Mouse (Mus musculus): ENCODE data around the gene Dhx35.

Gene Dhx35

GRCm38 (mm10) chr2:158815686-158816085 lies 21.1 kb downstream of the Dhx35 start:
- DNase-seq, result no peak

- no peak for DNase-seq
Measured at GRCm38 (mm10) chr2:158816239-158816638, 21.6 kb downstream of the Dhx35 start.

GRCm38 (mm10) chr2:158817708-158818107 lies 23.1 kb downstream of the Dhx35 start:
- no peak for DNase-seq

DNA sequence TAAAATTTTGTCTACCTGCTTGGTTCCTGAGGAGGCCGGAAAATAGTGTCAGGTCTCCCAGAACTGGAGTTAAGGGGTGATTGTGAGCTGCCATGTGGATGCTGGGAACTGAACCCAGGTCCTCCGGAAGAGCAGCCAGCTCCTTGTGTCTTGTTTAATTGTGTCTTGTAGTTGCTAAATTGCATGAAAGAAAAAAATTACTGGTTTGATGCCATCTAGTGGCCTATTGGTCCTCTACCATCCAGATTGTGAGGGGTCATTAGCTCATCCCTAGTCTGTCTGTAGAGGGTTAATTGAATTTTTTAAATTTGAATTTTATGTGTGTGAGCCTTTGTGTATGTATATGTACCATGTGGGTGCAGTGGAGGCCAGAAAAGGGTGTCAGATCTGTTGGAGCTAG lies 33.5 kb downstream of the Dhx35 start:
- DNase-seq, result no peak

DNA sequence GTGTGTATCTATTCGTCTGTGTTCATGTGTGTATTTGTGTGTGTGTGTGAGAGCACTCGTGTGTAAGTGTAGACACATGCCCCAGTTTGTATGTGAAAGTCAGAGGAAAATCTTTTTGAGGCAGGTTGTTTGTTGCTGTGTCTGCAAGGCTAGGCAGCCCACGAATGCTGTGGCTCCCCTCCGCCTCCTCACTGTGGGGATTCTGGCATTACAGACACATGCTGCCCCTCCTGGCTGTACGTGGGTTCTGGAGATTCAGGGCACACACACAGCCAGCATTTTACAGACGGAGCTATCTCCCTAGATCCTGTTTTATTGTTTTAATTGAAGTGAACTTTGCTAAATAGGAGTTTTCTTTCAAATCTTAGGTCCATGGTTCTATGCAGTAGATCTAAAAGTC lies 35.1 kb downstream of the Dhx35 start:
- no peak for DNase-seq

- DNase-seq, result no peak
Measured at GRCm38 (mm10) chr2:158833221-158833620, 38.6 kb downstream of the Dhx35 start.

DNA sequence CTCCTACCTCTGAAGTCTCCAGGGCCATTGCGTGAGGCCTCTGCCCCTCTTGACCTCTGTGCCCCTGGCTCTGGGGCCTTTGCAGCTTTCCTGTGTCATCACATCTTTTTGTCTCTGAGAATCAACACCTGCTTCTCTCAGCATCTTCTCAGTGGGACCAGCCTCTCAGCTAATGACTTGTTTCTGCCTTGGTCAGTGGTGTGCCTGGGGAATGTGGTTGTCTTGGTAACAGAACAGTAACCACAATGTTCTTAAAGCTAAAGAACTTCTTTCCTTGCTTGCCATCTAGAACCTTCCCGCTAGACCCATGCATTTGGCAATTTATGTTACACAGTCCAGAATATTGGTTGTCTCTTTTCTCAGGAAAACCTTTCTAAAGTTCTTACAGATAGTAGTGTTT lies 39.0 kb downstream of the Dhx35 start:
- no peak for DNase-seq

GRCm38 (mm10) chr2:158843287-158843686 lies 48.7 kb downstream of the Dhx35 start:
- DNase-seq, result no peak

- DNase-seq, result no peak
Measured at GRCm38 (mm10) chr2:158845031-158845430, 50.4 kb downstream of the Dhx35 start.

- DNase-seq, result no peak
Measured at GRCm38 (mm10) chr2:158846208-158846607, 51.6 kb downstream of the Dhx35 start.

DNA sequence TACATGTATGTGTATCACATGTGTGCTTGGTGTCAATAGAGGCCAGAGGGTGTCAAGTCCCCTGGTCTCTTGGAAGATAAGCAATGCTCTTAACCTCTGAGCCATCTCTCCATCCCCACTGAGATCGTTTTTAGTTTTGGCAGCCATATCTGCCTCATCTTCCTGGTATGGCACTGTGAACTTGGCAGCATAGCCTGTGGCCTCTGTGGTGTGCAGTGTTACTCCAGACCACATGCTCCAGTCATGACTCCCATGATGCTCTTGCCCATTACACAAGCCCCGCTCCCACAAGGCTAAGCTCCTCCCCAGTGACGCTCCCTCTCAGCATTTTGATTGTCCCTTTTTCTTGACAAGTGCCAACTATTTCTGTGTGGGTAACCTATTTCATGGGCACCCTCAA lies 53.4 kb downstream of the Dhx35 start:
- no peak for DNase-seq

GRCm38 (mm10) chr2:158849416-158849815 lies 54.8 kb downstream of the Dhx35 start:
- DNase-seq, result no peak

DNA sequence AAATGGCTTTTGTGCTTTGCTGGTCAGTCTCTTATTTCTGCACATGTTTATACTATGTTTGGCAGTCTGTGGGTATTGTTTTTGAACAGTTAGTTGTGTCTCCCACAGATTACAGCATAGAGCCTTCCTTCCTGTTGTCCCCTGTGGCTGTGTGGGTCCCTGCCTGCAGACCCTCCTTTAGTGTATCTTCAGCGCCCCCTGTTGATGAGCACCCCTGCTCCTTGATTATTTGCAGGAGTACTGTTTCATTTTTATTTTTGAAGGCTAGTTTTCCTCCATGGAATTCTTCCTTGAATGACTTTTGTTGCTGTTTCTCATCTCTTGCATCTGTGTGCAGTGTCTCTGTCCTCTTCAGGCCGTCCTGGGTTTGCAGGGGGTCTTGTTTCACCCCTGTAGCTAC lies 58.0 kb downstream of the Dhx35 start:
- peak; percentile 77 for DNase-seq

DNA sequence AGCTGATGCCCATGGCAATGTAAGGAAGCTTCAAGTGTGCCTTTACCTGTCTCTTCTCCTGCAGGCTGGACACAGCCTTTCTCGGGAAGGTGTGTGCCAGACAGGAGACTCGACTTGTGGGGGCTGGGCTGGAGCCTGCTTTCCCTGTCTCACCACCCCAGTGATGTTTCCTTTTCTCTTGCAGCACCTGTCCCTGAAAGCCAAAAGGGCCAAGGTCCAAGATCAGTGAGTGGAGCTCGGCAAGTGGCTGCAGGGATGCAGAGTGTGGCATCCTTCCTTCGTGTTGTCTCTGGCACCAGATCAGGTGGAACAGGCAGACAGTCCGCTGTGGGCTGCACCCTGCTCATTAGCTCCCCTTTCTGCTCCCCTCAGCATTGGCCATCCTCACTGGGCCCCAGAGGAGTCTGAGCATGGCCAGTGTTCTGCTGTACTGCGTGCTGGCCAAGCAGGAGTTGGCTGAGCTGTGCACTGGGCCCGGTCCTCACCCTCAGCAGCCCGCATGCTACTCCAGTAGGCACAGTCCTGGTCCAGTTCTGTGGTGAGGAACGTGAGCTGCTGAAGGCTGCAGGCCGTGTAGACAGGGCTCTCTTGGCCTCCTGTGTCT lies 62.4 kb downstream of the Dhx35 start:
- no peak for DNase-seq

- peak; percentile 32 for DNase-seq
Measured at GRCm38 (mm10) chr2:158857579-158857978, 63.0 kb downstream of the Dhx35 start.

DNA sequence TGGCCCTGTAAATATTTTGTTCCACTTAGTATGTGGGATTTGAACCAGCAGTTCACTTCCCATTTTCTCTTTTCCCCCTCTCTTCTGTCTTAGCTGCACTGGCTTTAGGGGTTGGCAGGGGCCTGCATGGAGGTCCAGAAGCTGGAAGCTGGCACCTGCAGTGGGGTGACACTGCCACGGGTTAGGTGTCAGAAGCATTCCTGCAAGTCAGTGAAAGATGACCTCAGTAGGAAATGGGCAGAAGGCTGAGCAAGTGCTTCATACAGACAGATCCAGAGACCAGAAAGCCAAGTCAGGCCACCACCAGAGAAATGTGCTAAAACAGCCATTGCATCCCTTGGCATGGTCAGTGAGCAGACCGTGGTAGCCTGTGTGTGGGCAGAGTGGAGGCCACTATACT lies 66.5 kb downstream of the Dhx35 start:
- no peak for DNase-seq

DNA sequence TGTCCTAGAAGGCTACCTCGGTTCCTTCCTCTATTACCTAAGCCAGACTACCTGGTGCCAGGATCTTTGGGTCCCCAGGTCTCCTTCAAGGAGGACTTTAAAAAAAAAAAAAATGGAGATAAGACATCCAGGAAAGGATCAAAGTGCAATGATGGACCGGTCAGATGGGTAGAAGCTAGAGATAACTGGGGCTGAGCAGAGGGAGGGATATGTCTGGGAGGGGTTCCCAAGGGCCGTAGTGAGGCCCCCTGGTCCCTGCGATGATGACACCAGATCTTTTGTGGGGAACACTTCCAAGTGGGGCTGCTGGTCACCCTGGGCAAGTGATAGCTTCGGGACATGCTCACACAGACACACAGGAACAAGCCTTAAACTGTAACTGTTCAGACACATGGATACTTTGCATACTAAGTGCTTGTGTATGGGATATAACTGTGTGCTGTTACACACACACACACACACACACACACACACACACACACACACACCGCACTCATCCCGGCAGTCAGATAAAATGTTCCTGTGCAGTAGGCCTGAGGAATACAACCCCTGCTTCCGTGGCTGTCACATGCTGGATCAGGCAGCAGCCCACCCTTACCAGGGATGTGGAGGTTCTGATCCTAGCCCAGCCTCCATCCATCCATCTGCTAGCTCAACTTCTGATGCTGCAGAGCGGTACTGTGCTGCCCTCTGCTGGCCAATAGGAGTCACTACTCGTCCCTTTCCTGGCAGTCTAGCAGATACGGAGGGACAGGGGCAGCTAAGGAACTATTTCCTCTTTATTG lies 68.9 kb downstream of the Dhx35 start:
- peak; percentile 78 for DNase-seq

DNA sequence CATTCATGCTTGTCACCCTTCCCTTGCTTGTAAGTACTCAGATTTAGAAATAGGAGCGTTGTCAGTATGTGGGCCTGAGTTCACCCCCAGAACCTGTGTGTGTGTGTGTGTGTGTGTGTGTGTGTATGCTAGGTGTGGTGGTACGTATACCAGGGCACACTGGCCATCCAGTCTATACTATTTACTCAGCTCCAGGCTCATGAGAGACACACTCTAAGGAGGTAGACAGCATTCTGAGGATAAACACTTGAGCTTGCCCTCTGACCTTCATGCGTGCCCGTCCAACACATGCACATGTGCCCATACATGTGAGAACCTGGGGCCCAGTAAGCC lies 69.5 kb downstream of the Dhx35 start:
- DNase-seq, result no peak

GRCm38 (mm10) chr2:158865358-158865757 lies 70.8 kb downstream of the Dhx35 start:
- DNase-seq, result peak; percentile 88

DNA sequence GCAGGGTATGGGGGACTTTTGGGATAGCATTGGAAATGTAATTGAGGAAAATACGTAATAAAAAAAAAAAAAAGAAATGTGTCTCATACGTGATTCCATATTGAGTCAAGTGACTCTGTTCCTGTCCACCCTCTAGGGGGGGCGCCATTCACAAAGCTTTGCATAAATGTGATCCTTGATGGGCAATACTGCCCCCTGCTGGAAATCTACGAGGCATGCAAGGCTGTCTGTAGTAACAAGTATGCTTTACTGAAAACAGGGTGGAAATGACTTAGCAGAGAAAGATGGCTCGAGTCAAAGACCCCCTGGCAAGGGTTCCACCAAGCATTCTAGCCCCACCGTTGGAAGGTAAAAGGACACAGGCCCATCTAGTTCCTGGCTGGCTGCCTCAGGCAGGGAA lies 92.0 kb downstream of the Dhx35 start:
- peak; percentile 38 for DNase-seq

- no peak for DNase-seq
Measured at GRCm38 (mm10) chr2:158888531-158888930, 93.9 kb downstream of the Dhx35 start.

DNA sequence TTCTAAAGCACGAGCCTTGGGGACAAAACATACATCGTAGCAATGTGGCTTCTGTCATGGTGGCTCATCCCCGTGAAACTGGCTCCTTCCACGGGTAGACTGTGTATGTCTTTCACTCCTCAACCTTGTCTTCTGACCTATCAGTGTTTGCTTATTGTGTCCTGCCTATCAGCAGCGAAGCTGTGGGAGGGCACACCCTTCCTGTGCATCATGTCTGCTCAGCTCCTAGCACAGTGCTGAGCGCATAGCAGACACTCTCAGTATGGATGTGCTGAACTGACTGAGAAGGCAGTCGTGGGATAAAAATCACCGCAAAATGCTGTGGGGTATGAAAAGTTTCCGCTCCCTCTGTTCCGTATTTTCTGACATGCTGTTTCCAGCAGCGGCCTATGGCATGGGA lies 94.6 kb downstream of the Dhx35 start:
- DNase-seq, result no peak

GRCm38 (mm10) chr2:158891319-158891718 lies 96.7 kb downstream of the Dhx35 start:
- DNase-seq, result no peak

GRCm38 (mm10) chr2:158893171-158893853 lies 98.7 kb downstream of the Dhx35 start:
- peak; percentile 38 for DNase-seq
